Mouse (Mus musculus) forebrain, embryonic 16.5 days (tissue): Measurements from ENCODE around the gene Zfp827. TPM values are rescaled to one million over a fixed set of nuclear protein-coding genes. Genes with fewer than 3 reads are reported as not detected.

ENCODE experiments used
- ATAC-seq: fragments of 200-750 bp; cut with Nextera tagmentation; 2 replicates; pipeline ENCODE4 v1.8.0; 2017; ENCODE audit warnings: mild to moderate bottlenecking, moderate library complexity
- H3K27ac ChIP-seq: fragments of 300-500 bp; sonication (generic); 2 replicates; pipeline ENCODE4 v1.5.1; 2014; ENCODE audit warnings: low read length, control low read depth
- H3K27me3 ChIP-seq: fragments of 300-500 bp; sonication (generic); replicated peaks from 2 replicates; pipeline ENCODE4 v1.6.1; 2014; ENCODE audit warnings: low read length; ENCODE audit not compliant: control insufficient read depth, insufficient read depth
- H3K36me3 ChIP-seq: fragments of 300-500 bp; sonication (generic); 2 replicates; pipeline ENCODE4 v1.6.1; 2014; ENCODE audit not compliant: control insufficient read depth, insufficient read depth
- H3K4me1 ChIP-seq: fragments of 300-500 bp; sonication (generic); replicated peaks from 2 replicates; pipeline ENCODE4 v1.6.1; 2014; ENCODE audit warnings: low read length; ENCODE audit not compliant: control insufficient read depth, insufficient read depth
- H3K4me2 ChIP-seq: fragments of 300-500 bp; sonication (generic); 2 replicates; pipeline ENCODE4 v1.6.1; 2014; ENCODE audit warnings: mild to moderate bottlenecking, low read length, control low read depth
- H3K4me3 ChIP-seq: fragments of 300-500 bp; sonication (generic); replicated peaks from 2 replicates; pipeline ENCODE4 v1.5.1; 2014; ENCODE audit warnings: mild to moderate bottlenecking, low read length, control low read depth
- H3K9ac ChIP-seq: fragments of 300-500 bp; sonication (generic); replicated peaks from 2 replicates; pipeline ENCODE4 v1.6.1; 2014; ENCODE audit warnings: low read depth, low read length, control low read depth
- H3K9me3 ChIP-seq: fragments of 300-500 bp; sonication (generic); 2 replicates; pipeline ENCODE4 v1.6.1; 2016; ENCODE audit warnings: low read length; ENCODE audit not compliant: control insufficient read depth
- WGBS: fragments of 180-500 bp; shearing (Covaris S2); extraction: QIAGEN DNeasy Blood & Tissue Kit; methylation state at CpG from one replicate; pipeline ENCODE4 v1.1.7; 2014; 5-methylcytosine and 5-hydroxymethylcytosine counted together
- polyA plus RNA-seq: library from polyadenylated mRNA; unstranded; fragments of >200 nt; fragmentation: Nextera tagmentation; extraction: Ambion mirVana; gene quantifications from 2 replicates; pipeline ENCODE4 v1.2.1, GENCODE M21; 2015

The Zfp827 gene
- polyA plus RNA-seq, 1 experiment from 2014 or later = 12.6 TPM

DNA sequence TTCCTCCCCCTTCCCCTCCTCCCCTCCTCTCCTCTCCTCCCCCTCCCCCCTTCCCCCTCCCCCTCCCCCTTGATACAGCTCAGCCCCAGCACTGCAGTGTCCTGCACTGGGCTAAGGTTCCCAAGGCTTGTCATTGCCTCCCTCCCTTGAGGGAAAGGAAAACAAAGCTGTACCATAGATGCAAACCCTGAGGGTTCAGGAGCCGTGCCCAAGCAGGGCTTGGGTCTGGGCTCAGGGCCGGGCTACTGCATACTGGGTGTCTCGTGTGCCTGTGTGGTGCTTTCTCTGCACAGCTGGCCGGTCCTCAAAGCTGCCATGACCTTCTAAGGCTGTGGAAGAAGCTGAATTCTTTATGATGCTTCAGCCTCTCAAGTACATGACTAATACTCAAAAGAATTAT, 145.4 kb downstream of the Zfp827 start:
- no peak overlapping the region for H3K4me2 ChIP-seq
- WGBS = 60% methylated on average over 4 of the region's 4 CpGs
- no peaks in the 10 kb centered on the region for H3K36me3 ChIP-seq
- no peaks in the 10 kb centered on the region for H3K4me1 ChIP-seq
- no peak overlapping the region for H3K27ac ChIP-seq
- no peaks in the 10 kb centered on the region for H3K27me3 ChIP-seq
- H3K9ac ChIP-seq = no peak overlapping the region
- no peak overlapping the region for H3K4me3 ChIP-seq
- no peaks in the 10 kb centered on the region for H3K9me3 ChIP-seq
- ATAC-seq = 0 out of 2 replicates have a peak, but pooled peaks have one; percentile 23

DNA sequence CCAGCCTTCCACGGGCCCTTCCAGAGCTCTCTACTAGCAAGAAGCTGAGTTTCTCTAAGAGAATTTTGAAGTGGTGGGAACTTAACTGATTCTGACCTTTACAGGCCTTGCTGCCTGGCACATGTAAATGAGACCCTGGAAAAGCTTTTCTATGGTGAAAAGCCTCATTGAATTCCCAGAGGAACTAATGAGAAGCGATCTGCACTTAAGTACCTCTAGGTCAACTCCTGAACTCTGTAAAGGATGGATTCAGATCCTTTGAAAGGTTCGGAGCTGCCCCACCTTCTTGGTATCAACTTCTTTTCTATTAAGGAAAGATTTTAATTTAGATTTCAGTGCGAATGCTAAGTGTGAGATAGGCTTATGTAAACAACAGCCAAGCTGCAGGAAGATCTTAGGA, 147.8 kb downstream of the Zfp827 start:
- H3K36me3 ChIP-seq = no peaks in the 10 kb centered on the region; the same call in 1 of the 2 replicates
- H3K9me3 ChIP-seq = no peaks in the 10 kb centered on the region
- H3K4me2 ChIP-seq = no peak overlapping the region
- 44% methylated on average over 4 of the region's 4 CpGs for WGBS
- H3K4me3 ChIP-seq = no peak overlapping the region
- H3K9ac ChIP-seq = no peak overlapping the region
- H3K4me1 ChIP-seq = no peaks in the 10 kb centered on the region
- ATAC-seq = no peak
- no peaks in the 10 kb centered on the region for H3K27me3 ChIP-seq
- no peak overlapping the region for H3K27ac ChIP-seq

DNA sequence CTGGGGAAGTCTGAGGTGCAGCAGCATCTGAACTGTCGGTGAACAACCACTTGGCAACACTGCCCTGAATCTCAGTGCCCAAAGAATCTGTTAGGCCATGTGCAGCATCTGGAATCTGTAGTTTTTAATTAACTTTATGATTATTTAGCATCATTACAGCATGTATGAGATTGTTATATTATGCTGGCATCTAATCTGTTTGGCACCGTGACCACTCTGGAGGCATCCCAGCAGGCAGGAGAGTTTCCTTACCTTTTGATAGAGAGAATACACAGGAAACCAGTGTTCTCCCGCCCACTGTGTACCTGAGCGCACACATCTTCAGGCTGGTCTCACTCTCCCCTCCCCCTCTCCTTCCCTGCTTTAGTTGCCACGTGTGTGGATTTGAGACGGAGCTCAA, 151.4 kb downstream of the Zfp827 start:
- H3K36me3 ChIP-seq = peaks cover 4% of the 10 kb centered on the region
- H3K27ac ChIP-seq = no peak overlapping the region
- ATAC-seq = no peak
- H3K9me3 ChIP-seq = no peaks in the 10 kb centered on the region
- no peak overlapping the region for H3K4me3 ChIP-seq
- H3K9ac ChIP-seq = no peak overlapping the region
- H3K27me3 ChIP-seq = no peaks in the 10 kb centered on the region
- no peaks in the 10 kb centered on the region for H3K4me1 ChIP-seq
- 75% methylated on average over 6 of the region's 6 CpGs for WGBS
- H3K4me2 ChIP-seq = no peak overlapping the region

DNA sequence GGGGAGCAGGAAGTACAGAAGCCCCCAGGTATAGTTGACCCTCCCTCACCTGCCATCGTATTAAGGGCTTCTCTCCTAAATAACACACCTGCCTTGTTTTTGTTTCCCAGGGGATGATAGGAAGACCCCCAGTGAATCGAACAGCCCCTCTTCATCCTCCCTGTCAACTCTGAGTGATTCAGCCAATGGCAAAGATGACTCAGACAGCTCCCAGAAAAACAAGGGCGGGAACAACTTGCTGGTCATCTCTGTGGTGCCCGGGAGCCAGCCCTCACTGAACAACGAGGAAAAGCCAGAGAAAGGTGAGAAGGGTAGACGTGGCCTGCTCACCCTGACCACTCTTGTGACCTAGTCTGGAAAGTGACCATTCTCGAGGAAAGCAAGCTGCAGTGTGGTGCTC, 157.3 kb downstream of the Zfp827 start:
- no peaks in the 10 kb centered on the region for H3K4me1 ChIP-seq
- peaks cover 15% of the 10 kb centered on the region for H3K36me3 ChIP-seq
- no peak overlapping the region for H3K9ac ChIP-seq
- ATAC-seq = no peak
- H3K4me2 ChIP-seq = no peak overlapping the region
- no peaks in the 10 kb centered on the region for H3K27me3 ChIP-seq
- WGBS = 86% methylated on average over 7 of the region's 7 CpGs
- no peak overlapping the region for H3K27ac ChIP-seq
- H3K4me3 ChIP-seq = no peak overlapping the region
- no peaks in the 10 kb centered on the region for H3K9me3 ChIP-seq

DNA sequence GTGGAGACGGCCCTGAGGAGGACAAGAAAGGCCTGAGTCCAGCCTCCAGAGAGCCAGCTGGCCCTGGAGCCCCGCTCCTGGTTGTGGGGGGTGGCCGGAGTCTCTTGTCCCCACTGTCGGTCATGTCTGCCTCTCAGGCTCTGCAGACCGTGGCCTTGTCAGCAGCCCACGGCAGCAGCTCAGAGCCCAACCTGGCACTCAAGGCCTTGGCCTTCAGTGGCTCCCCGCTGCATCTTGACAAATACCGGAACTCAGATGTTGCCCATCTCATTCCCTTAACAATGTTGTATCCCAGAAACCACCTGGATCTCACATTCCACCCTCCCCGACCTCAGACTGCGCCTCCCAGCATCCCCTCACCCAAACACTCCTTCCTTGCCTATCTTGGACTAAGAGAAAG, 161.8 kb downstream of the Zfp827 start:
- H3K4me3 ChIP-seq = no peak overlapping the region
- no peak overlapping the region for H3K9ac ChIP-seq
- H3K27me3 ChIP-seq = no peaks in the 10 kb centered on the region
- no peaks in the 10 kb centered on the region for H3K4me1 ChIP-seq
- H3K9me3 ChIP-seq = no peaks in the 10 kb centered on the region
- H3K4me2 ChIP-seq = no peak overlapping the region
- 92% methylated on average over 10 of the region's 10 CpGs for WGBS
- no peak for ATAC-seq
- no peak overlapping the region for H3K27ac ChIP-seq
- H3K36me3 ChIP-seq = peaks cover 15% of the 10 kb centered on the region

DNA sequence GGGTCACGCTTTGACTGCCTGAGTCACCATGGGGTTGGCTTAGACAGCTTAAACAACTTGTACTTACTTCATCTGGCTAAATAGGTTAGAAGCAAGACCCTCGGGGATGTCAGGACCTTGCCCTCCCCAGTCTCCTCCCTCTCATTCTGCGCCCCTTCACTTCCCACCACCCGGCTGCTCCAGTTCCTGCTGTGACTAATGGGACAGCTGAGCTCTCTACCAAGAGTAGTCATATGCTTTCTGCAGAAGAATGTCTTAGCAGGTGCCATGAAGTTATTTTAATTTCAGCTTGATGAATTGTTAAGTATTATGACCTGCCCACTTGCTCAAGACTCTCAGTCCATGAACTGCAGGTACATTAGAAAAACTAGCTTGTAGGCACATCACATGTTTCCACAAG, 168.2 kb downstream of the Zfp827 start:
- Histone ChIP-seq H3K27ac (no peak overlapping the region), H3K36me3 (0 out of 2 replicates have a peak, but pooled peaks cover 4% of the 10 kb centered on the region), H3K4me1 (peaks cover 4% of the 10 kb centered on the region), H3K4me2 (no peak overlapping the region), H3K9me3 (no peaks in the 10 kb centered on the region), H3K4me3 (no peak overlapping the region), H3K9ac (no peak overlapping the region), H3K27me3 (no peaks in the 10 kb centered on the region)
- WGBS = 86% methylated on average over 4 of the region's 4 CpGs
- no peak for ATAC-seq

DNA sequence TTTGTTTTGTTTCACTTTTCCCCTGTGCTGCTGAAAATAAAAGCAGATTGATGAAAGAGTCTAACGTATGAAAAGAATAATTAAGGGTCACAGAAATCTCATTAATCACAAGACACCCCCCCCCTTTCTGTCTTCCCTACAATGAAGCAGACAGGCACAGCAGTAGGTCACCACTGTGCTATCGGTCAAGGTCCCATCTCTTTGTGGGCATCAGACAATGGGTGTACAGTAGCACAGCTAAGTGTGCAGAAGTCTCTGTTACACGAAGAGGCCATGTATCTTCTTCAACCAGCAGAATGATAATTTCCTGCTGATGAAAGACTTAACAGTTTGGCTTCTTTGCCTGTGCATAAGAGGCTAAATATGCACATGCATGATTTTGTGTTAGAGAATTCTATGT, 170.4 kb downstream of the Zfp827 start:
- no peaks in the 10 kb centered on the region for H3K27me3 ChIP-seq
- H3K4me3 ChIP-seq = no peak overlapping the region
- H3K4me1 ChIP-seq = peaks cover 9% of the 10 kb centered on the region
- ATAC-seq = no peak
- H3K9ac ChIP-seq = no peak overlapping the region
- WGBS = 27% methylated on average over 3 of the region's 3 CpGs
- H3K9me3 ChIP-seq = no peaks in the 10 kb centered on the region
- H3K4me2 ChIP-seq = no peak overlapping the region
- H3K36me3 ChIP-seq = no peaks in the 10 kb centered on the region
- H3K27ac ChIP-seq = no peak overlapping the region

DNA sequence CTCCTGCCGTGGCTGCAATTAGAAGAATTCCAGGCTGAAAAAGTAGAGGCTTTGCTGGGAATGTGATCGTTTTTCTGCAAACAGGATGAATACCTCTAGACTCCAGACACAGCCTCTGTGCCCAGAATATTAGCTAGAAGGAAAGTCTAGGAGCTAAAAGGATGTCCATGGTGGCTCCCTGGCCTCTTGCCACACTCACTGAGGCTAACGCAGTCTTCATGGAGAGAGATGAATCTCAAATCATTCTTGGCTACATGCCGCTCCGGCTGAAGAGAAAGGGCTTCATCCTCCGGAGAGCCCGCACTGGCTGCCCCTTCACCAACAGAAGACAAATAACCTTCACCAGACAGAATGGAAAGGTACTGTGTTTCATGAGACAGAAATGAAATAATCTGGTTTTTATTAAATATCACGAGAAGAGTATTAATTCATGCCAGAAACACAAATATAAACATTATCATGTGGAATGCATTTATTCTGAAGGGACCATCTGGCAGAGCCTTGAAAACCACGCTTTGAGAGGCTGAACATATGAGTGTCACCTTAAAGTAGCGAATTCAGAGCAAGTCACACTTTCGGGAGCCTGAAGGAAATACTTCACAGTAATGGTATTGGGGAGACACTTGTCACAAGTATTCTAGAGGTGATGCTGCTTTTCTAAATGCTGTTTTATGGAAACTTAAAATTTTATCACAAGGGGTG, 173.4 kb downstream of the Zfp827 start:
- H3K9ac ChIP-seq = no peak overlapping the region
- H3K9me3 ChIP-seq = no peaks in the 10 kb centered on the region
- peak; percentile 67 for ATAC-seq
- H3K27ac ChIP-seq = no peak overlapping the region
- H3K4me1 ChIP-seq = peaks cover 9% of the 10 kb centered on the region
- H3K36me3 ChIP-seq = no peaks in the 10 kb centered on the region
- H3K4me3 ChIP-seq = no peak overlapping the region
- H3K4me2 ChIP-seq = no peak overlapping the region
- H3K27me3 ChIP-seq = no peaks in the 10 kb centered on the region
- WGBS = 53% methylated on average over 11 of the region's 11 CpGs

DNA sequence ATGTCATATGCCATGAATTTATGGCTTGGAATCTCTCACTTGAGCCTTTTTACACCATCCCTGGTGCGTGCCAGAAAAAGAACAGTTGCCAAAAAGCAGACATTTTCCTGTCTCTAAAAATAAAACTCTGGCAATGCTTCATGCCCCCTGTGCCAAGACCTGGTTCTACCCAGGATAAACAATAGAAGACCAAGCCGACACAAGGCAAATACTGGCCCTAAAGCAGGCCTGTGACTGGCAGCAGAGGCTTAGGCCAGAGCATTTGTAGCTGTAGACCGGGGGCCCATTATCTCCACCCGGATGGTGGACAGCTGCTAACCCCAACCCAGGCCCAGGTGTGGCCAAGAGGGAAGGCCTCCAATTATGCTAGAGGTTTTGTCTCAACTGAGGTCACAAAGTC, 178.7 kb downstream of the Zfp827 start:
- Histone ChIP-seq H3K27ac (no peak overlapping the region), H3K9ac (no peak overlapping the region), H3K36me3 (no peaks in the 10 kb centered on the region), H3K4me2 (no peak overlapping the region), H3K27me3 (no peaks in the 10 kb centered on the region), H3K4me1 (peaks cover 35% of the 10 kb centered on the region), H3K9me3 (no peaks in the 10 kb centered on the region), H3K4me3 (no peak overlapping the region)
- 0 out of 2 replicates have a peak, but pooled peaks have one; percentile 19 for ATAC-seq
- 45% methylated on average over 4 of the region's 4 CpGs for WGBS

DNA sequence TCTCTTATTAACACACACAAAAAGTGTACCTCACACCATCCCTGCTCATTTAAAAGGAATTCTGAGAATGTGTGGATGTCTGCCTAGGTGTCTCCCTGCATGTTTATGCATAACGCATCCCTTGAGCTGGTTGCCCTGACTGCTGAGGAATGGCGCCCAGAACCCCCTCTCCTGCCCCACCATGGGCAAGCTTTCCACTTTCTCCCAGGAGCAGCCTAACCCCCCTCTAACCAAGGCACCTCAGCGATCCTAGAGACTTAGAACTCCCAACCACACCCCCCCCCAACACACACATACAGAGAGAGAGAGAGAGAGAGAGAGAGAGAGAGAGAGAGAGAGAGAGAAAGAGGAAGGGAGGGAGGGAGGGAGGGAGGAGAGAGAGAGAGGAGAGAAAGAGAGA, 179.9 kb downstream of the Zfp827 start:
- Histone ChIP-seq H3K4me3 (no peak overlapping the region), H3K27me3 (no peaks in the 10 kb centered on the region), H3K27ac (no peak overlapping the region), H3K36me3 (no peaks in the 10 kb centered on the region), H3K9me3 (no peaks in the 10 kb centered on the region), H3K4me1 (peaks cover 33% of the 10 kb centered on the region), H3K9ac (no peak overlapping the region), H3K4me2 (no peak overlapping the region)
- 38% methylated on average over 3 of the region's 3 CpGs for WGBS
- no peak for ATAC-seq
